ENCODE assay signal across 11 mouse cellular contexts in the genomic region with DNA sequence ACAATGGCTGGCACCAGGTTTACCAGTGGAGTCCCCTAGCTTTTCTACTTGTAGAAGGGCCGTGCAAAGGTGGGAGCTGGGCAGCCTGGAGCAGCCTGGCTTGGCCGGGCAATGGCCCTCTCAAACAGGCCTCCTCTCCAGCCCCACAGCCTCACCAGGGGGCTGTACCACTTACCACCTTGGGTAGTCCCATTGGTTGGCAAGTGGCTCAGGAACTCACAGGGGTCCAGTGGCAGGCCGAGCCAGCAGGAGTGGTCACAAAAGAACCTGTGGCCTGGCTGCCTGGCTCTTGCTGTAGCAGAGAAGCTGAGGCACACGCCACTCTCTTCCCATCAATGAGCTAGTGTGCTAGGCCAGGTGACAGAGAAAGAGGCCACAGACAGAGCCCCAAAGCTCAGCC. TPM values are rescaled to one million over a fixed set of nuclear protein-coding genes. Genes with fewer than 3 reads are reported as not detected.
A peak's percentile ranks its signal among the peaks of the same experiment; 100 is the strongest.
DNase-seq lines count a peak whose midpoint lies in the region; ATAC-seq lines count a peak whose summit lies in the region.
"Had no signal": no experiment of that assay in that cellular context is flagged by ENCODE, and none has a peak within 500 bp of the region (broad histone marks: within the 10 kb centered on the region; RNA-seq: fewer than 3 reads in every experiment).

No protein-coding gene starts in this region.

- no peak for DNase-seq in heart, postnatal 36 days
- no peak for DNase-seq in embryonic facial prominence, embryonic 10.5 days (ENCODE audit: low spot score)
- no peak for DNase-seq in forebrain, embryonic 14.5 days (ENCODE audit: low spot score)
- DNase-seq in midbrain, embryonic 10.5 days (ENCODE audit: low spot score): no peak
- no peak for DNase-seq in testis, postnatal 10 days (ENCODE audit: low spot score)
- DNase-seq in embryo, embryonic 10.5 days (ENCODE audit: low spot score): no peak
- DNase-seq in urinary bladder, postnatal 14 days (ENCODE audit: low spot score): no peak
- DNase-seq: cerebellum, adult 9-11 months; gastrocnemius, postnatal 14 days; layer of hippocampus, adult 9-11 months had no signal

- peak overlapping the region; percentile 80 for H3K27ac ChIP-seq in heart, embryonic 15.5 days
- peak overlapping the region; percentile 84 for H3K27ac ChIP-seq in embryonic facial prominence, embryonic 10.5 days (replicated peaks)
- peak overlapping the region; percentile 96 for H3K27ac ChIP-seq in forebrain, embryonic 14.5 days (ENCODE audit: low read depth, low read length)
- H3K27ac ChIP-seq in midbrain, embryonic 10.5 days (replicated peaks): peak overlapping the region; percentile 80; the same call in 1 of the 2 replicates

- H3K27me3 ChIP-seq in heart, embryonic 15.5 days: peaks cover 24% of the 10 kb centered on the region
- H3K27me3 ChIP-seq in embryonic facial prominence, embryonic 10.5 days (replicated peaks; ENCODE audit: low read depth, poor library complexity, severe bottlenecking): peaks cover 100% of the 10 kb centered on the region
- 0 out of 2 replicates have a peak, but pooled peaks cover 4% of the 10 kb centered on the region for H3K27me3 ChIP-seq in forebrain, embryonic 14.5 days (replicated peaks; ENCODE audit: control insufficient read depth, insufficient read depth, low read length)
- peaks cover 100% of the 10 kb centered on the region for H3K27me3 ChIP-seq in midbrain, embryonic 10.5 days (ENCODE audit: low read depth, poor library complexity, severe bottlenecking)

- no peaks in the 10 kb centered on the region for H3K9me3 ChIP-seq in heart, embryonic 15.5 days (replicated peaks)
- no peaks in the 10 kb centered on the region for H3K9me3 ChIP-seq in embryonic facial prominence, embryonic 10.5 days
- H3K9me3 ChIP-seq in forebrain, embryonic 14.5 days (replicated peaks; ENCODE audit: control insufficient read depth, low read length): no peaks in the 10 kb centered on the region
- H3K9me3 ChIP-seq in midbrain, embryonic 10.5 days (replicated peaks): no peaks in the 10 kb centered on the region

- intact Hi-C loops in heart, postnatal 36 days (cut with DNase I): no loop called here

- ATAC-seq in heart, embryonic 15.5 days (replicated peaks; ENCODE audit: insufficient number of reproducible peaks, insufficient read depth, low FRiP score, low read depth): no peak
- no peak for ATAC-seq in forebrain, embryonic 14.5 days

- H3K4me3 ChIP-seq in heart, embryonic 15.5 days: no peak overlapping the region
- no peak overlapping the region for H3K4me3 ChIP-seq in embryonic facial prominence, embryonic 10.5 days
- H3K4me3 ChIP-seq in forebrain, embryonic 14.5 days (ENCODE audit: low read depth, low read length): no peak overlapping the region
- H3K4me3 ChIP-seq in midbrain, embryonic 10.5 days: no peak overlapping the region

- peaks cover 62% of the 10 kb centered on the region for H3K4me1 ChIP-seq in heart, embryonic 15.5 days (replicated peaks)
- H3K4me1 ChIP-seq in embryonic facial prominence, embryonic 10.5 days: peaks cover 59% of the 10 kb centered on the region
- peaks cover 58% of the 10 kb centered on the region for H3K4me1 ChIP-seq in forebrain, embryonic 14.5 days (ENCODE audit: control insufficient read depth, insufficient read depth, low read length)
- peaks cover 56% of the 10 kb centered on the region for H3K4me1 ChIP-seq in midbrain, embryonic 10.5 days

- 70% methylated on average over 4 of the region's 4 CpGs for WGBS in heart, embryonic 15.5 days
- WGBS in embryonic facial prominence, embryonic 10.5 days: 55% methylated on average over 4 of the region's 4 CpGs
- 44% methylated on average over 4 of the region's 4 CpGs for WGBS in forebrain, embryonic 14.5 days
- 66% methylated on average over 4 of the region's 4 CpGs for WGBS in midbrain, embryonic 10.5 days

- 0 out of 2 replicates have a peak, but pooled peaks cover 3% of the 10 kb centered on the region for H3K36me3 ChIP-seq in heart, embryonic 15.5 days
- H3K36me3 ChIP-seq in embryonic facial prominence, embryonic 10.5 days (replicated peaks): no peaks in the 10 kb centered on the region
- peaks cover 52% of the 10 kb centered on the region for H3K36me3 ChIP-seq in forebrain, embryonic 14.5 days (ENCODE audit: control insufficient read depth, insufficient read depth, low read length)
- H3K36me3 ChIP-seq in midbrain, embryonic 10.5 days: no peaks in the 10 kb centered on the region

- peak overlapping the region; percentile 7; the same call in 1 of the 2 replicates for H3K9ac ChIP-seq in heart, embryonic 15.5 days
- H3K9ac ChIP-seq in forebrain, embryonic 14.5 days (ENCODE audit: low read length): peak overlapping the region; percentile 51

- no peak overlapping the region for H3K4me2 ChIP-seq in heart, embryonic 15.5 days
- H3K4me2 ChIP-seq in forebrain, embryonic 14.5 days (ENCODE audit: low read length): 0 out of 2 replicates have a peak overlapping the region, but pooled peaks have one; percentile 12

RNA-seq across cellular contexts. Expression of gene G430095P16Rik, which starts 8.6 kb away (rescaled TPM):
- polyA plus RNA-seq in heart, embryonic 15.5 days (2015; fragmentation: Nextera tagmentation; extraction: Ambion mirVana): 4.5 TPM in 2 replicates
- total RNA-seq in heart, postnatal 36 days (2021): under 1 TPM in 1 of 2 experiments, not detected in 1; 0.44 TPM
- polyA plus RNA-seq in embryonic facial prominence, embryonic 10.5 days (2016; fragmentation: Nextera tagmentation; extraction: Ambion mirVana): 1.6 and 3.6 TPM in 2 replicates
- polyA plus RNA-seq in forebrain, embryonic 14.5 days (2014; fragmentation: Nextera tagmentation; extraction: Ambion mirVana): 1.5 and 1.7 TPM in 2 replicates
- polyA plus RNA-seq in midbrain, embryonic 10.5 days (2016; fragmentation: Nextera tagmentation; extraction: Ambion mirVana): 1.1 and 1.4 TPM in 2 replicates

RNA-seq across cellular contexts. Expression of gene Lyl1, which starts 12.9 kb away (rescaled TPM):
- polyA plus RNA-seq in heart, embryonic 15.5 days (2015; fragmentation: Nextera tagmentation; extraction: Ambion mirVana): 9.2 and 13.2 TPM in 2 replicates
- 1 to 10 TPM; 5.4 to 5.7 TPM for total RNA-seq in heart, postnatal 36 days (2021)
- 4.3 and 5.5 TPM in 2 replicates for polyA plus RNA-seq in embryonic facial prominence, embryonic 10.5 days (2016; fragmentation: Nextera tagmentation; extraction: Ambion mirVana)
- polyA plus RNA-seq in forebrain, embryonic 14.5 days (2014; fragmentation: Nextera tagmentation; extraction: Ambion mirVana): 2.9 and 3.8 TPM in 2 replicates
- 4.8 and 5.8 TPM in 2 replicates for polyA plus RNA-seq in midbrain, embryonic 10.5 days (2016; fragmentation: Nextera tagmentation; extraction: Ambion mirVana)

RNA-seq across cellular contexts. Expression of gene Nacc1, which starts 26.5 kb away (rescaled TPM):
- 10.7 and 14.6 TPM in 2 replicates for polyA plus RNA-seq in heart, embryonic 15.5 days (2015; fragmentation: Nextera tagmentation; extraction: Ambion mirVana)
- 10 to 100 TPM; 27.3 to 30.1 TPM for total RNA-seq in heart, postnatal 36 days (2021)
- polyA plus RNA-seq in embryonic facial prominence, embryonic 10.5 days (2016; fragmentation: Nextera tagmentation; extraction: Ambion mirVana): 30.4 and 30.8 TPM in 2 replicates
- 17.0 and 17.6 TPM in 2 replicates for polyA plus RNA-seq in forebrain, embryonic 14.5 days (2014; fragmentation: Nextera tagmentation; extraction: Ambion mirVana)
- polyA plus RNA-seq in midbrain, embryonic 10.5 days (2016; fragmentation: Nextera tagmentation; extraction: Ambion mirVana): 24.8 and 26.3 TPM in 2 replicates

RNA-seq across cellular contexts. Expression of gene Trmt1, which starts 28.1 kb away (rescaled TPM):
- 40.6 and 47.4 TPM in 2 replicates for polyA plus RNA-seq in heart, embryonic 15.5 days (2015; fragmentation: Nextera tagmentation; extraction: Ambion mirVana)
- total RNA-seq in heart, postnatal 36 days (2021): 10 to 100 TPM; 36.1 to 39.2 TPM
- polyA plus RNA-seq in embryonic facial prominence, embryonic 10.5 days (2016; fragmentation: Nextera tagmentation; extraction: Ambion mirVana): 69.1 and 71.2 TPM in 2 replicates
- polyA plus RNA-seq in forebrain, embryonic 14.5 days (2014; fragmentation: Nextera tagmentation; extraction: Ambion mirVana): 47.8 and 52.3 TPM in 2 replicates
- polyA plus RNA-seq in midbrain, embryonic 10.5 days (2016; fragmentation: Nextera tagmentation; extraction: Ambion mirVana): 56.4 and 58.1 TPM in 2 replicates

RNA-seq across cellular contexts. Expression of gene Ier2, which starts 51.5 kb away (rescaled TPM):
- 34.9 and 50.5 TPM in 2 replicates for polyA plus RNA-seq in heart, embryonic 15.5 days (2015; fragmentation: Nextera tagmentation; extraction: Ambion mirVana)
- total RNA-seq in heart, postnatal 36 days (2021): 10 to 100 TPM; 12.6 to 16.5 TPM
- 140 and 148 TPM in 2 replicates for polyA plus RNA-seq in embryonic facial prominence, embryonic 10.5 days (2016; fragmentation: Nextera tagmentation; extraction: Ambion mirVana)
- 26.5 and 29.3 TPM in 2 replicates for polyA plus RNA-seq in forebrain, embryonic 14.5 days (2014; fragmentation: Nextera tagmentation; extraction: Ambion mirVana)
- polyA plus RNA-seq in midbrain, embryonic 10.5 days (2016; fragmentation: Nextera tagmentation; extraction: Ambion mirVana): 63.6 and 78.2 TPM in 2 replicates
